In the genomic region with DNA sequence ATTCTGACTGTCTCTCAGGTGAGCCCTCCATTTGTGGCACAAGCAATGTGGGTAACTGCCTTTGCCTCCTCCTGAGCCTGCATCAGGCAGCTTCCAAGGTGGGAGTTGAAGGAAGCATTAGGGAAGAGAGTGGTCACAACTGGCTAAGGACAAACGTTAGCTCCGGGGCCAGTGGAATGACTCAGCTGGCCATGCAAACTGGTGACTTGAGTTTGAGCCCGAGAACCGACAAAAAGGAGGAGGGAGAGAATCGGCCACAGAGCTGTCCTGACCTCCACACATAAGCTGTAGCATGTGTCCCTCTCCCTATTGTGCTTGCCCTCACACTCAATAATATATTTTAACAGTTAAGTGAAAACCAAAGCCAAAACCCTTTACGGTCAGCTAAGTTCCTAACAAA, we compare ENCODE assay signal across 14 mouse cellular contexts.
DNase-seq lines count a peak whose midpoint lies in the region; ATAC-seq and TF ChIP-seq lines count a peak whose summit lies in the region.
"Had no signal": no experiment of that assay in that cellular context is flagged by ENCODE, and none has a peak within 500 bp of the region (broad histone marks: within the 10 kb centered on the region; RNA-seq: fewer than 3 reads in every experiment).

No protein-coding gene starts in this region.

- TF ChIP-seq EP300 in stomach, postnatal 0 days (optimal IDR thresholded peaks at IDR 0.05): no peak

- WGBS in heart, embryonic 14.5 days: 71% methylated on average over 6 of the region's 6 CpGs
- 78% methylated on average over 6 of the region's 6 CpGs for WGBS in heart, embryonic 11.5 days (ENCODE audit: insufficient replicate concordance)
- WGBS in lung, embryonic 16.5 days: 67% methylated on average over 6 of the region's 6 CpGs
- 74% methylated on average over 6 of the region's 6 CpGs for WGBS in stomach, postnatal 0 days

- peak; percentile 10 for DNase-seq in adrenal gland, postnatal 25 days
- no peak for DNase-seq in adrenal gland, adult 18-20 months (ENCODE audit: low spot score in 2 of 2)
- no peak for DNase-seq in lung, postnatal 14 days
- DNase-seq in stomach, postnatal 0 days (ENCODE audit: low spot score): no peak
- DNase-seq in cerebellum, adult 9-11 months: no peak
- DNase-seq: B cell, adult 2 months; embryo, embryonic 11 days; thymus, postnatal 25 days had no signal

- TF ChIP-seq CTCF in stomach, postnatal 0 days (IDR thresholded peaks at IDR 0.05; ENCODE audit: low read depth): no peak

- H3K4me3 ChIP-seq in heart, embryonic 14.5 days (ENCODE audit: control insufficient read depth in 1 of 2, insufficient read depth in 1 of 2, low read depth in 1 of 2, low read length in 2 of 2): no peak overlapping the region
- H3K4me3 ChIP-seq in heart, embryonic 11.5 days (ENCODE audit: low read depth, low read length): no peak overlapping the region
- no peak overlapping the region for H3K4me3 ChIP-seq in lung, embryonic 16.5 days (ENCODE audit: low read length)
- H3K4me3 ChIP-seq in stomach, postnatal 0 days (ENCODE audit: low read depth, low read length): no peak overlapping the region
- H3K4me3 ChIP-seq: limb, embryonic 13.5 days; midbrain, embryonic 13.5 days had no signal

- H3K27me3 ChIP-seq in heart, embryonic 14.5 days (ENCODE audit: control insufficient read depth, insufficient read depth, low read length): no peaks in the 10 kb centered on the region
- H3K27me3 ChIP-seq in heart, embryonic 11.5 days (ENCODE audit: control insufficient read depth, insufficient read depth, low read length): no peaks in the 10 kb centered on the region
- no peaks in the 10 kb centered on the region for H3K27me3 ChIP-seq in lung, embryonic 16.5 days (ENCODE audit: control insufficient read depth, insufficient read depth, low read depth, low read length)
- H3K27me3 ChIP-seq in stomach, postnatal 0 days (ENCODE audit: control insufficient read depth, insufficient read depth, low read length): no peaks in the 10 kb centered on the region
- H3K27me3 ChIP-seq: limb, embryonic 13.5 days; midbrain, embryonic 13.5 days had no signal

- ATAC-seq in heart, embryonic 14.5 days (ENCODE audit: insufficient number of reproducible peaks, insufficient read depth, low FRiP score, low read depth): no peak
- ATAC-seq in heart, embryonic 11.5 days (replicated peaks; ENCODE audit: insufficient number of reproducible peaks, low FRiP score, low TSS enrichment): no peak
- ATAC-seq in lung, embryonic 16.5 days (ENCODE audit: low read depth): no peak
- ATAC-seq in stomach, postnatal 0 days (ENCODE audit: low FRiP score, low TSS enrichment): no peak
- ATAC-seq: inflammation-experienced regulatory T-cells, adult 6 months; midbrain, embryonic 13.5 days had no signal

- H3K4me2 ChIP-seq in heart, embryonic 14.5 days (ENCODE audit: low read length): no peak overlapping the region
- H3K4me2 ChIP-seq in heart, embryonic 11.5 days: no peak overlapping the region
- H3K4me2 ChIP-seq in lung, embryonic 16.5 days (ENCODE audit: low read depth, low read length): no peak overlapping the region
- H3K4me2 ChIP-seq in stomach, postnatal 0 days (replicated peaks; ENCODE audit: low read depth): no peak overlapping the region
- H3K4me2 ChIP-seq: limb, embryonic 13.5 days; midbrain, embryonic 13.5 days had no signal

- H3K4me1 ChIP-seq in heart, embryonic 14.5 days (ENCODE audit: control insufficient read depth in 2 of 2, insufficient read depth in 2 of 2, low read length in 2 of 2): peaks cover 24 to 33% of the 10 kb centered on the region in 2 experiments
- H3K4me1 ChIP-seq in heart, embryonic 11.5 days (ENCODE audit: control insufficient read depth, insufficient read depth, low read length): peaks cover 29% of the 10 kb centered on the region
- peaks cover 6% of the 10 kb centered on the region for H3K4me1 ChIP-seq in lung, embryonic 16.5 days (replicated peaks; ENCODE audit: control insufficient read depth, insufficient read depth, low read length)
- peaks cover 4% of the 10 kb centered on the region for H3K4me1 ChIP-seq in stomach, postnatal 0 days (replicated peaks; ENCODE audit: control insufficient read depth, insufficient read depth)
- H3K4me1 ChIP-seq: midbrain, embryonic 13.5 days had no signal

- peak overlapping the region; percentile 83 to 86 for H3K27ac ChIP-seq in heart, embryonic 14.5 days (replicated peaks in 1 of 2; ENCODE audit: control insufficient read depth in 1 of 2, insufficient read depth in 1 of 2, low read depth in 2 of 2, low read length in 2 of 2)
- H3K27ac ChIP-seq in heart, embryonic 11.5 days (ENCODE audit: low read depth, low read length): no peak overlapping the region
- 0 out of 2 replicates have a peak overlapping the region, but pooled peaks have one; percentile 13 for H3K27ac ChIP-seq in lung, embryonic 16.5 days (ENCODE audit: low read length)
- H3K27ac ChIP-seq in stomach, postnatal 0 days (replicated peaks): peak overlapping the region; percentile 58
- H3K27ac ChIP-seq: midbrain, embryonic 13.5 days had no signal

- H3K9me3 ChIP-seq in heart, embryonic 14.5 days (ENCODE audit: control insufficient read depth, low read length): no peaks in the 10 kb centered on the region
- H3K9me3 ChIP-seq in heart, embryonic 11.5 days (replicated peaks; ENCODE audit: control insufficient read depth, low read length): no peaks in the 10 kb centered on the region
- no peaks in the 10 kb centered on the region for H3K9me3 ChIP-seq in lung, embryonic 16.5 days (ENCODE audit: control insufficient read depth, low read length)
- no peaks in the 10 kb centered on the region for H3K9me3 ChIP-seq in stomach, postnatal 0 days (ENCODE audit: control insufficient read depth, low read length)
- H3K9me3 ChIP-seq: limb, embryonic 13.5 days; midbrain, embryonic 13.5 days had no signal

- H3K36me3 ChIP-seq in heart, embryonic 14.5 days (ENCODE audit: control insufficient read depth, insufficient read depth, low read length): peaks cover 7% of the 10 kb centered on the region
- no peaks in the 10 kb centered on the region for H3K36me3 ChIP-seq in heart, embryonic 11.5 days (ENCODE audit: control insufficient read depth, insufficient read depth, low read length)
- H3K36me3 ChIP-seq in lung, embryonic 16.5 days (ENCODE audit: control insufficient read depth, insufficient read depth, low read length): 0 out of 2 replicates have a peak, but pooled peaks cover 10% of the 10 kb centered on the region
- H3K36me3 ChIP-seq in stomach, postnatal 0 days (ENCODE audit: control insufficient read depth, insufficient read depth, low read length): peaks cover 4% of the 10 kb centered on the region; the same call in 1 of the 2 replicates

- H3K9ac ChIP-seq in heart, embryonic 14.5 days (ENCODE audit: low read length): no peak overlapping the region
- H3K9ac ChIP-seq in heart, embryonic 11.5 days (ENCODE audit: low read depth, low read length): no peak overlapping the region
- H3K9ac ChIP-seq in lung, embryonic 16.5 days (ENCODE audit: low read length): no peak overlapping the region
- no peak overlapping the region for H3K9ac ChIP-seq in stomach, postnatal 0 days (ENCODE audit: low read length)
- H3K9ac ChIP-seq: limb, embryonic 13.5 days; midbrain, embryonic 13.5 days had no signal
